Mouse (Mus musculus) liver, embryonic 12.5 days (tissue): ENCODE measurements around the gene Olfr1487. TPM values are rescaled to one million over a fixed set of nuclear protein-coding genes. Genes with fewer than 3 reads are reported as not detected.
"Not testable (repeated sequence)": the region's sequence is repeated elsewhere in the genome, so short reads cannot be mapped to it uniquely, and the experiment has no call there.

ENCODE experiments used
- ATAC-seq: fragments of 200-750 bp; cut with Nextera tagmentation; 2 replicates; pipeline ENCODE4 v1.8.0; 2017; ENCODE audit warnings: moderate number of reproducible peaks, mild to moderate bottlenecking, moderate library complexity
- H3K27ac ChIP-seq: fragments of 300-500 bp; sonication (generic); 2 replicates; pipeline ENCODE4 v1.5.1; 2016; ENCODE audit warnings: mild to moderate bottlenecking
- H3K27me3 ChIP-seq: fragments of 300-500 bp; sonication (generic); replicated peaks from 2 replicates; pipeline ENCODE4 v1.6.1; 2016; ENCODE audit warnings: mild to moderate bottlenecking, moderate library complexity
- H3K36me3 ChIP-seq: fragments of 300-500 bp; sonication (generic); 2 replicates; pipeline ENCODE4 v1.6.1; 2016; ENCODE audit warnings: mild to moderate bottlenecking, moderate library complexity
- H3K4me1 ChIP-seq: fragments of 300-500 bp; sonication (generic); 2 replicates; pipeline ENCODE4 v1.6.1; 2016
- H3K4me2 ChIP-seq: fragments of 300-500 bp; sonication (generic); 2 replicates; pipeline ENCODE4 v1.6.1; 2016; ENCODE audit warnings: mild to moderate bottlenecking, moderate library complexity
- H3K4me3 ChIP-seq: fragments of 300-500 bp; sonication (generic); 2 replicates; pipeline ENCODE4 v1.5.1; 2016; ENCODE audit warnings: mild to moderate bottlenecking, moderate library complexity
- H3K9ac ChIP-seq: fragments of 300-500 bp; sonication (generic); 2 replicates; pipeline ENCODE4 v1.6.1; 2016; ENCODE audit warnings: mild to moderate bottlenecking, moderate library complexity
- H3K9me3 ChIP-seq: fragments of 300-500 bp; sonication (generic); replicated peaks from 2 replicates; pipeline ENCODE4 v1.6.1; 2016; ENCODE audit warnings: mild to moderate bottlenecking, moderate library complexity
- WGBS: fragments of 180-500 bp; shearing (Covaris S2); methylation state at CpG from one replicate; pipeline ENCODE4 v1.1.7; 2016; ENCODE audit not compliant: insufficient replicate concordance; 5-methylcytosine and 5-hydroxymethylcytosine counted together
- microRNA-seq: library from miRNA; unstranded; fragments of <30 nt; microRNA quantifications from one replicate; pipeline ENCODE4, GENCODE M21; 2017
- polyA plus RNA-seq: library from polyadenylated mRNA; unstranded; fragments of >200 nt; fragmentation: Nextera tagmentation; extraction: Ambion mirVana; gene quantifications from 2 replicates; pipeline ENCODE4 v1.2.1, GENCODE M21; 2016

The Olfr1487 gene
- not detected in 2 replicates for polyA plus RNA-seq

- H3K27ac ChIP-seq, H3K9me3 ChIP-seq, H3K4me2 ChIP-seq, H3K9ac ChIP-seq, H3K4me3 ChIP-seq, H3K27me3 ChIP-seq, H3K4me1 ChIP-seq, ATAC-seq, H3K36me3 ChIP-seq: not testable (repeated sequence)
- 78% methylated on average over 2 of the region's 2 CpGs for WGBS
These were observed at the start of gene Olfr1487 for GRCm38 (mm10) chr19:13617075-13617474. Gene Olfr1487 (plus strand): TSS chr19:13617375.

DNA sequence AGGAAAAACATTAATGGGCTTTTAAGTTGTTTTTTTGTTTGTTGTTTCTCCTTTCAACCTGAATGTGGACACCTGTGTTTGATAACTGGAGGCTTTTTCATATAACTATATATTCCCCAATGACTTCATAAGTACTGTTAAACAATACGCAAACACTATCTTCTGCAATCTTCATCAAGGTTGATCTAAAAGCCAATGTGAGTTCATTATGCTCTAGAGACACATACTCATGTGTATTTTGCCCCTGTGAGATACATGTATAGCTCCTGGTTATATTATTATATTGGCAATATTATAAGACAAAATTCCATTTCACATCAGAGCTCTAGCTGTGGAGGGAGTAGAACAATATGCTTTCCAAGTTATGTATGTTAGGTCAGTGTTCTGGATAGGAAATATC is 34.0 kb upstream of the Olfr1487 start, which contains the start of gene Olfr1484:
TSS of gene Olfr1484 (plus strand) at position 301 of the 400 bp plus-strand sequence.
- no peak within 1 kb of the TSS for H3K9ac ChIP-seq
- no peak within 1 kb of the TSS for H3K4me3 ChIP-seq
- H3K9me3 ChIP-seq = no peaks in the 10 kb centered on the region
- H3K36me3 ChIP-seq = no peaks in the 10 kb centered on the region
- no peak for ATAC-seq
- H3K4me1 ChIP-seq = no peaks in the 10 kb centered on the region
- H3K27ac ChIP-seq = no peak within 1 kb of the TSS
- 69% methylated on average over 1 of the region's 1 CpGs for WGBS
- H3K4me2 ChIP-seq = no peak within 1 kb of the TSS
- H3K27me3 ChIP-seq = no peaks in the 10 kb centered on the region

- no peak within 1 kb of the TSS for H3K4me3 ChIP-seq
- H3K4me2 ChIP-seq = no peak within 1 kb of the TSS
- H3K4me1 ChIP-seq = no peaks in the 10 kb centered on the region
- ATAC-seq = no peak
- 77% methylated on average over 1 of the region's 1 CpGs for WGBS
- no peaks in the 10 kb centered on the region for H3K9me3 ChIP-seq
- no peaks in the 10 kb centered on the region for H3K36me3 ChIP-seq
- no peak within 1 kb of the TSS for H3K9ac ChIP-seq
- no peak within 1 kb of the TSS for H3K27ac ChIP-seq
- no peaks in the 10 kb centered on the region for H3K27me3 ChIP-seq
These were observed 14.1 kb downstream of the Olfr1487 start, which contains the start of gene Olfr1489 for GRCm38 (mm10) chr19:13631321-13631720. Gene Olfr1489 (plus strand): TSS chr19:13631621.

DNA sequence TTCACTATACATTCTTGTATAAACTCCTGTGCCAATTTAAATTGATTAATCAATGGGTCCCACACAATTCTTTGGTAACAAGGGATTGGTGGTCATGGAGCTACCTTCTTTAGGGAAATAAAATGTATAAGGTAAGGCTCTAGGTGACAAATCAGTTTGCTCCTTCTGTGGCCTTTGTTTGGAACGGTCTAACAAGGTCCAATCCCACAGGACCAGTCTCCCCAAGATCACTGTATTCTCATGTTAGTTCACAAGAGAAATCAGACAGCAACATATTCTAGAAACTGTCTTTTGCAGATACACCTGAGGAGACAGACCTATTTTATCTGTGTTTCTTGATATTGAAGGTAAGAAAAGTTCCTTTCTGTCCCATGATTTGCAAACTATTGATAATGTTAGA is 33.6 kb downstream of the Olfr1487 start, which contains the start of gene Olfr1490:
TSS of gene Olfr1490 (plus strand) at position 301 of the 400 bp plus-strand sequence.
- Histone ChIP-seq H3K27me3 (no peaks in the 10 kb centered on the region), H3K27ac (no peak within 1 kb of the TSS), H3K36me3 (no peaks in the 10 kb centered on the region), H3K9me3 (no peaks in the 10 kb centered on the region), H3K4me2 (no peak within 1 kb of the TSS), H3K9ac (no peak within 1 kb of the TSS), H3K4me1 (no peaks in the 10 kb centered on the region), H3K4me3 (no peak within 1 kb of the TSS)
- no peak for ATAC-seq
- WGBS = 39% methylated on average over 1 of the region's 1 CpGs

Small RNAs within 50 kb of the gene (microRNA-seq; reads per million reads assigned to microRNA genes)
- gene Gm22323 = not detected
- not detected for gene Gm23931

Other genes starting within 250 kb of the Olfr1487 start
- not detected in 2 replicates for gene Olfr1469, start 209.5 kb upstream of the Olfr1487 start, polyA plus RNA-seq
- not detected in 2 replicates for gene Olfr1471, start 174.0 kb upstream of the Olfr1487 start, polyA plus RNA-seq
- gene Olfr1472, start 161.3 kb upstream of the Olfr1487 start, polyA plus RNA-seq = not detected in 2 replicates
- gene Olfr1474, start 147.8 kb upstream of the Olfr1487 start, polyA plus RNA-seq = not detected in 2 replicates
- gene Olfr1475, start 137.2 kb upstream of the Olfr1487 start, polyA plus RNA-seq = not detected in 2 replicates
- not detected in 2 replicates for gene Olfr1477, start 116.8 kb upstream of the Olfr1487 start, polyA plus RNA-seq
- gene Olfr1480, start 89.5 kb upstream of the Olfr1487 start, polyA plus RNA-seq = not detected in 2 replicates
- gene Olfr1484, start 33.9 kb upstream of the Olfr1487 start, polyA plus RNA-seq = not detected in 2 replicates
- gene Olfr1489, start 14.2 kb downstream of the Olfr1487 start, polyA plus RNA-seq = not detected in 2 replicates
- gene Olfr1490, start 33.7 kb downstream of the Olfr1487 start, polyA plus RNA-seq = not detected in 2 replicates
- gene Olfr1491, start 79.9 kb downstream of the Olfr1487 start, polyA plus RNA-seq = not detected in 2 replicates
- gene Olfr1493-ps1, start 105.9 kb downstream of the Olfr1487 start, polyA plus RNA-seq = not detected in 2 replicates
- gene Olfr1494, start 122.4 kb downstream of the Olfr1487 start, polyA plus RNA-seq = not detected in 2 replicates
- not detected in 2 replicates for gene Olfr1495, start 147.2 kb downstream of the Olfr1487 start, polyA plus RNA-seq
- gene Olfr1496, start 160.5 kb downstream of the Olfr1487 start, polyA plus RNA-seq = not detected in 2 replicates
- not detected in 2 replicates for gene Olfr1497, start 180.8 kb downstream of the Olfr1487 start, polyA plus RNA-seq
- not detected in 2 replicates for gene Olfr1499, start 202.1 kb downstream of the Olfr1487 start, polyA plus RNA-seq
- not detected in 2 replicates for gene Olfr1500, start 213.1 kb downstream of the Olfr1487 start, polyA plus RNA-seq
- not detected in 2 replicates for gene Olfr1501, start 233.3 kb downstream of the Olfr1487 start, polyA plus RNA-seq
- not detected in 2 replicates for gene Olfr1502, start 244.4 kb downstream of the Olfr1487 start, polyA plus RNA-seq